Mouse (Mus musculus) thymus, adult 2 months (tissue): ENCODE measurements around the gene Mfap1b.

Source experiments
- CTCF ChIP-seq: fragments of 200-500 bp; IDR thresholded peaks from 2 replicates; pipeline ENCODE4 v1.5.1; 2012; ENCODE audit warnings: mild to moderate bottlenecking, control low read depth, low read length, moderate library complexity, borderline replicate concordance; ENCODE audit not compliant: control insufficient read depth, poor library complexity, insufficient read depth; ENCODE audit errors: extremely low read depth
- POLR2A ChIP-seq: fragments of 200-500 bp; IDR thresholded peaks from 2 replicates; pipeline ENCODE4 v1.6.1; 2012; ENCODE audit warnings: mild to moderate bottlenecking, low read length, control low read depth, moderate library complexity; ENCODE audit not compliant: control insufficient read depth, poor library complexity, insufficient read depth; ENCODE audit errors: extremely low read depth

GRCm38 (mm10) chr2:121507951-121508330, 34.1 kb upstream of the Mfap1b start:
- TF ChIP-seq POLR2A (no peak), CTCF (no peak)
